Mouse (Mus musculus): Measurements from ENCODE around the gene Dennd4c.

DNA sequence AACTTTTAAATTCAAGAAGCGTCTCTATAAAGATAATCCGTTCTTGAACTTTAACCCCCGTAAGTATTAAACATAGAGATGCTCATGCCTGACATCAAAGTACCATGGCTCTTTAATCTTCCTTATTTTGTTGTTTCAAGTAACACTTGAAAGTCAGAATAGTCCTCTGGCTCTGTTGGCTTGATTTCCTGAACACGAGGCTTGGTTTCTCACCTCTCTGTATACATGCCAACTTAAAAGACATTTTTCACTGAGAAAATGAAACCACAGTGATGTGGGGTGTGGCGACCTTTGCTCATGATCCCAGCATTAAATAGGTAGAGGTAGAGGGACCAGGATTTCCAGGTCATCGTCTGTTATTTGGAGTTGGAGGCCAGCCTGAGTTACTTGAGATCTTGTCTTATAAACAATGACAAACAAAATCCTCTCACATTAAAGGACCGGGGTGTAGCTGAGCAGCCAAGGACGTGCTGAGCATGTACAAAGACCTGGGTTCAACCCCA is 26.4 kb upstream of the Dennd4c start:
- no peak for TF ChIP-seq POLR2A (IDR thresholded peaks at IDR 0.05; ENCODE audit: insufficient read depth, low read depth, low read length)
- no peak for TF ChIP-seq CTCF (IDR thresholded peaks at IDR 0.05)
- no peak for TF ChIP-seq EP300 (IDR thresholded peaks at IDR 0.05; ENCODE audit: insufficient read depth, low read depth, low read length)

Measured in heart, adult 2 months (tissue).